ENCODE assay signal across 11 mouse cellular contexts in the genomic region with DNA sequence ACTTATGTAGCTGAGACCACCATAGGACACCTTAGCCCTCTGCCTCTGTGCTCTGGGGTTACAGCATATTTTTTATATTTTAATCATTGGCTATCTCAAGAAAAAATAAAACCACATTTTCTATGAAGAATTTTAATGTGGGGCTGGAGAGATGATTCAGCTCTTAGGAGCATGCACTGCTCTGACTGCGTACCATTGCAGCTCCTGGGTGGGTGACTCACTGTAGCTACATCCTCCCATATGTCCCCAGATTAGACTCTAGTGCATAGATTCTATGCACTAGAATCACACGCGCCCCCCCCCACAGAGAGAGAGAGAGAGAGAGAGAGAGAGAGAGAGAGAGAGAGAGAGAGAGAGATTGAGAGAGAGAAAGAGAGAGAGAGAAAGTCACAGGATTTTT. TPM values are rescaled to one million over a fixed set of nuclear protein-coding genes. Genes with fewer than 3 reads are reported as not detected.
"Had no signal": no experiment of that assay in that cellular context is flagged by ENCODE, and none has a peak within 500 bp of the region (broad histone marks: within the 10 kb centered on the region; RNA-seq: fewer than 3 reads in every experiment).

No protein-coding gene starts in this region.

- DNase-seq: kidney, adult 8-10 months; kidney, postnatal 36 days; lung, adult 2 months; lung, postnatal 36 days; thymus, postnatal 4 days had no signal

RNA-seq across cellular contexts. Expression of gene BC053393, which starts 18.6 kb away (rescaled TPM):
- total RNA-seq: layer of hippocampus, adult 2 months; layer of hippocampus, postnatal 14 days; left cerebral cortex, postnatal 25 days; liver, adult 2 months; megakaryocyte progenitor cell, adult 5-6 weeks; midbrain, postnatal 0 days had no signal

RNA-seq across cellular contexts. Expression of gene Gm12169, which starts 28.7 kb away (rescaled TPM):
- total RNA-seq: layer of hippocampus, adult 2 months; layer of hippocampus, postnatal 14 days; left cerebral cortex, postnatal 25 days; liver, adult 2 months; megakaryocyte progenitor cell, adult 5-6 weeks; midbrain, postnatal 0 days had no signal
